Mouse (Mus musculus): ENCODE results near the gene Ncbp1. TPM values are rescaled to one million over a fixed set of nuclear protein-coding genes. Genes with fewer than 3 reads are reported as not detected.

Gene Ncbp1
- polyA plus RNA-seq, 1 experiment from 2014 or later: 51.0 TPM

DNA sequence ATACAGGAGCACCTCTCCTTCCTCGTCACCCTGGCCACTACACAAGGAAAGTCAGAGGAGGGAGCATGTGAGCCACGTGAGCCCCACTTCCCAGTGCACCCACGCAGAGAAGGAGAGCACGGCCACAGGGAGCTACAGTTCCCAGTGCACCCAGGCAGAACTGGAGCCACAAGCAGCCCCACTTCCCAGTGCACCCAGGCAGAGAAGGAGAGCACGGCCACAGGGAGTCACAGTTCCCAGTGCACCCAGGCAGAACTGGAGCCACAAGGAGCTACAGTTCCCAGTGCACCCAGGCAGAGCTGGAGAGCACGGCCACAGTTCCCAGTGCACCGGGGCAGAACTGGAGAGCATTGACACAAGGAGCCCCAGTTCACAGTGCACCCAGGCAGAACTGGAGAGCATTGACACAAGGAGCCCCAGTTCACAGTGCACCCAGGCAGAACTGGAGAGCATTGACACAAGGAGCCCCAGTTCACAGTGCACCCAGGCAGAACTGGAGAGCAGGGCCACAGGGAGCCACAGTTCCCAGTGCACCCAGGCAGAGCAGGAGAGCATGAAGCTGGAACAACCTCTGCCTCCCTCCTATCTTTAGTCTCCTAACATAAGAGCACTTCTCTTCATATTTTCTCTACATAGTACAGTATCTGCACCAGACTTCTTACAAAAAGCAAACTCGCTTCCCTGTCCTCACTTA lies 9.0 kb upstream of the Ncbp1 start:
- ChIA-PET POLR2A (interaction anchor here (2.9 kb wide), 1 partner anchor 9 kb away, joined by 11 read pairs; the partner anchor contains the start of genes Ncbp1 and Tstd2), CTCF (interaction anchor here (0.8 to 1.7 kb wide), 6 partner anchors 8 to 158 kb away, joined by 3 to 5 read pairs (median 3); partner anchors contain the start of genes Ncbp1 and Tstd2)
- ATAC-seq (no peak), DNase-seq (ENCODE audit: low read depth, low spot score) (no peak)
- no peak for TF ChIP-seq CTCF (IDR thresholded peaks at IDR 0.05)
- in situ Hi-C loops (cut with MboI; ENCODE audit: low pct_unique_long_range_greater_than_20kb): no loop called here
- H3K27me3 ChIP-seq: no peaks in the 10 kb centered on the region

DNA sequence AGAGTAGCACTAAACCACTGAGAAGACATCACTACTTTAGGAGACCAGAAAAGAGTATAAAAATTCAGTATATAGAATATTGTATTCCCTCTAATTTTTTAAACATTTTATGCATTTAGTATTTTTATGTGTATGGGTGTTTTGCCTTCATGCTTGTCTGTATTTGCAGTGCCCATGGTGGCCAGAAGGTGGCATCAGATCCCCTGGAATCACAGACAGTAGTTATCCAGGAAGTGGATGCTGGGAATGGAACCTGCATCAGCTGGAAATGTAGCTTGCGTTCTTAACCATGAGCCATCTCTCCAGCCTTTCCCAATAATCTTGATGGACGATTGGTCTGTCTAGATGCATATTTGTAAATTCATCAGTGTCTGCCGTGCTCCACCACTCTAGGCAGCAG lies 8.2 kb upstream of the Ncbp1 start:
- DNase-seq (ENCODE audit: low read depth, low spot score) (no peak), ATAC-seq (no peak)
- H3K27me3 ChIP-seq: no peaks in the 10 kb centered on the region
- TF ChIP-seq CTCF (IDR thresholded peaks at IDR 0.05): peak; percentile 70
- POLR2A ChIA-PET: interaction anchor here (1.0 to 2.9 kb wide), 2 partner anchors 8 to 159 kb away, joined by 3 to 11 read pairs; partner anchors contain the start of genes Ncbp1 and Tstd2
- in situ Hi-C loops (cut with MboI; ENCODE audit: low pct_unique_long_range_greater_than_20kb): no loop called here
- CTCF ChIA-PET: interaction anchor here (1.1 to 1.7 kb wide), 5 partner anchors 8 to 159 kb away, joined by 3 to 5 read pairs (median 3); partner anchors contain the start of genes Ncbp1 and Tstd2

DNA sequence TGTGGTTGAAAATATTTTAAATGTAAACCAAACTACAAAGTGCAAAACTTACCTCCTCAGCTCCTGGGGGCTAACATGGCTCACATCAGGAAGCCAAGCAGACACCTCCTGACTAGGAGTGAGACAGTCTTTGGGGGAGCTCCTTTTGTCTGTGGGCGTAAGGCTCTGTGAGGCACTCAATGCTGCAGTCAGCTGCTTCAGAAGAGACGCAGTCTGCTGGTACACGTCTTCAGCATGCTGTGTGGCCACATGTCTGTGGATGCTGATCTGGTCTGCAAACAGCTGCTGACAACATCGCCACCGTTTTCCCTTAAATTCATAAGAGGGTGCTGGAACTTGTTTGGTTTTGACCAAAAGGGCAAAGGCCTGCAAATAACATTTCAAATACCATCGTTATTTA lies 6.6 kb upstream of the Ncbp1 start:
- ATAC-seq (no peak), DNase-seq (ENCODE audit: low read depth, low spot score) (no peak)
- no peaks in the 10 kb centered on the region for H3K27me3 ChIP-seq
- in situ Hi-C loops (cut with MboI; ENCODE audit: low pct_unique_long_range_greater_than_20kb): no loop called here
- no peak for TF ChIP-seq CTCF (IDR thresholded peaks at IDR 0.05)
- POLR2A ChIA-PET: interaction anchor here (0.6 kb wide), 1 partner anchor 63 kb away, joined by 3 read pairs; no protein-coding TSS in a partner anchor
- CTCF ChIA-PET: no interaction called here

DNA sequence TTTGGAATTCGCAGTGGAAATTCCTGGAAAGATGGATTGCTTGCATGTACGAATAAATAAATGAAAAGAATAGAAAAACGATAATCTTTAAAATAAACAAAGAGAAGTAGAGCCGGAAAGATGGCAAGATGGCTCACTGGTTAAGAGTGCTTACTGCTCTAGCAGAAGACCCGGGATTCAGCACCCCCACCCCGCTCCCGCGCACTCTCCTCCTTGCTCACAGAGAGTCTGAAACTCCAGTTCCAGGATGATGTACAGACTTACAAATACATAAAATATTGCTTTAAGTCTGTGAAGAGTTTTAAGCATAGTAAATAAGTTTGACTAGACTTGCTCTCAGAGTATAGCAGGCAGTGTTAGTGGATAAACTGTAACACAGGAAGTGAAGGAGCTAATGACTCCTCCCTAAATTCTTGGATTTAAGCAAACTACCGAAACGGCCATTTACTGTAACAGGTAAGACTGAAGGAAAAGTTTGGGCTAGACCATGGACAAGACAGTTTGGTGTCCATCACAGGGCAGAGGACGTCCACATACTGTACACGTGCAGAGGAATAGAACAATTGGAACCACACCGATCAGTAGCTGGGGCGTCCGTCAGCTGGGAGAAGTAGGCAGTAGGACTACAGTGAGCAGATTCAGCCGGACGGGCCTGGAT lies 655 bp upstream of the Ncbp1 start:
- TF ChIP-seq CTCF (IDR thresholded peaks at IDR 0.05): no peak
- peak; percentile 25 for ATAC-seq
- CTCF ChIA-PET: interaction anchor here (1.2 kb wide), 1 partner anchor 8 kb away, joined by 3 read pairs; no protein-coding TSS in a partner anchor

DNA sequence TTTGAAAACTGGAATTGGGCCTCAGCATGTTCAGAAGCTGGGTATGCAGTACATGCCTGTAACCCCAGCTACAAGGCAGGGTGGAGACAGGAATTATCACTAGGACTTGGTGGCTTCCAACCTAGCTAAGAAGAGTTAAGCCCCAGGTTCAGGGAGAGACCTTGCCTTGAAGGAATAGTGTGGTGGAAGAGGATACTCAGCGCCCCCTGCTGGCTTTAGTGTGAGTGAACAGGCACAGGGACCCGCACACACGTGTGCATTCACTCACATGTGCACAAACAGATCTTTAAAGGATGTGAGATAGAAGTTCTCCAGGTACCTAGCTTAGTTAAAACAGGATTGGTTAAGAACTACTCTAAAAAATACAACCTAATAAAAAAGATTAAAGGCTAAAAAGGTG lies 5.9 kb downstream of the Ncbp1 start:
- no peak for TF ChIP-seq CTCF (IDR thresholded peaks at IDR 0.05)
- in situ Hi-C loops (cut with MboI; ENCODE audit: low pct_unique_long_range_greater_than_20kb): no loop called here
- H3K27me3 ChIP-seq: no peaks in the 10 kb centered on the region
- ChIA-PET POLR2A (no interaction called here), CTCF (interaction anchor here (1.0 to 1.5 kb wide), 3 partner anchors 13 to 49 kb away, joined by 3 to 4 read pairs (median 3); no protein-coding TSS in a partner anchor)
- ATAC-seq (no peak), DNase-seq (ENCODE audit: low read depth, low spot score) (no peak)

More for the DNA sequence above, 655 bp upstream of the Ncbp1 start:
- POLR2A ChIA-PET: interaction anchor here (2.4 kb wide), 1 partner anchor 9 kb away, joined by 11 read pairs; no protein-coding TSS in a partner anchor
- no peaks in the 10 kb centered on the region for H3K27me3 ChIP-seq
- in situ Hi-C loops (cut with MboI; ENCODE audit: low pct_unique_long_range_greater_than_20kb): no loop called here
- peak; percentile 13 for DNase-seq (ENCODE audit: low read depth, low spot score)

DNA sequence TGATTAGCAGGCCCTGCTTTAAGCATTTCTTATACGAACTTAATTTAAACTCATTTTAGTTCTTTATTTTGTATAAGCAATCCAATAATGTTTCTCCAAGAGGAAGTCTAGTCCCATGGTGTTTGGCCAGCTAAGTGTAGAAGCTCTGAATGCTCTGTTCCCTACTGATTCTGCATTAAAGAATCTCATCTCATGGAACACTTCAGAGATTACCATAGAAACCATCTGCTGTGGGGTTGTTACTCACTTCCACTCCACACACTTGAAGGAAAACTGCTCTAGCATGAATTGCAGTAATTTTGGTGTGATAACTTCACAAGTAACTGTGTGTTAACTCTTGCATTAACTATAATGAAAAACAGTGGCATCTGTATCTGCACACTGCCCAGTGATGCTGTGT lies 8.5 kb downstream of the Ncbp1 start:
- CTCF ChIA-PET: interaction anchor here (1.0 kb wide), 1 partner anchor 13 kb away, joined by 4 read pairs; no protein-coding TSS in a partner anchor
- POLR2A ChIA-PET: no interaction called here
- in situ Hi-C loops (cut with MboI; ENCODE audit: low pct_unique_long_range_greater_than_20kb): no loop called here

DNA sequence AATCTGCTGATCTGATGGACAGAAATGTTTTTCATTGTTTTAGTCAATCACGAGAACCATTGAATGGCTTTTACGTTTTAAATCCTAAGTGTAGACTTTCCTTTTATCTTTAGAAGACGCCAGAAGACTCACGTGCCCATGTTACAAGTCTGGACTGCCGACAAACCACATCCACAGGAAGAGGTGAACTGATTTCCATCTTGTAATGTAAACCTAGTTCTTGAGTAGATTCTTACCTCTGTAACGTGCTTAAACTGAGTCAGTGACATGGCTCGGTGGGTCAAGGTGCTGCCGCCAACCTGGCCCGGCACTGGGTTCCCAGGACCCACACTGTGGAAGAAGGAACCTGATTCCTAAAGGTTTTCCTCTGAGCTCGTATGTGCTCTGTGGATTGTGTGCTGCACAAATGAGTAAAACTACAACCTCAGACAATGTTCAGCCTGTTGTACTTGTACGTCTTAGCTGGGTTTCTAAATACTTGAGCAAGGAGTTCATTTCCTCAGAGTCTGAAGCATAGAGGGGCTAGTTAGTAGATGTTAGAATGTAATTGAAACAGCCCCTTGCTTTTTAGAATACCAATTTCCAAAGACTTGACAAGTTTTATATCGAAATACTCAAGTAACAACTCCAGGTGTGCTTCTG lies 13.6 kb downstream of the Ncbp1 start:
- POLR2A ChIA-PET: interaction anchor here (0.7 kb wide), 1 partner anchor 71 kb away, joined by 3 read pairs; no protein-coding TSS in a partner anchor

More for the DNA sequence above, 8.5 kb downstream of the Ncbp1 start:
- no peaks in the 10 kb centered on the region for H3K27me3 ChIP-seq
- ATAC-seq (no peak), DNase-seq (ENCODE audit: low read depth, low spot score) (no peak)
- TF ChIP-seq CTCF (IDR thresholded peaks at IDR 0.05): no peak

DNA sequence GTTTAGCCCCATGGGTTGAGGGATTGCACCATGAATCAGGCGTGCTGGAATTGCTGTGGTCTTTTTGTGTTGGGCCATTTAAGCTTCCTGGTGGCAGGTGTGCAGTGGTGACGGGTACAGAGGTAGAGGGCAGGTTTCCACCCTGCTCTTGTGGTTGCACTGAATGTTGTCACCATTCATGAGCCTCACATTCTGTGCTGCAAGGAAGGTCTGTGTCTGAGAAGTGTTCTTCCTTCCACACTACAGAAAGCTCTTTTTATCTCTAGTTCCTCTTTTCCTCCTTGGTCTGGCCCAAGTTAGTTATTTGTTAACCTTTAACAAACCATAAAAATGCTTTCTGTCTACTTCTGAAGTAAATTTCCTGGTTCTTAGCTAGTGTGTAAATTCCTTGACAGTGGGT lies 25.6 kb downstream of the Ncbp1 start:
- ATAC-seq: no peak
- H3K27me3 ChIP-seq: no peaks in the 10 kb centered on the region
- CTCF ChIA-PET: interaction anchor here (0.9 to 1.7 kb wide), 4 partner anchors 10 to 20 kb away, joined by 3 to 5 read pairs (median 4); no protein-coding TSS in a partner anchor
- POLR2A ChIA-PET: no interaction called here
- TF ChIP-seq CTCF (IDR thresholded peaks at IDR 0.05): no peak
- in situ Hi-C loops (cut with MboI; ENCODE audit: low pct_unique_long_range_greater_than_20kb): no loop called here
- DNase-seq (ENCODE audit: low read depth, low spot score): no peak

More for the DNA sequence above, 13.6 kb downstream of the Ncbp1 start:
- no peak for TF ChIP-seq CTCF (IDR thresholded peaks at IDR 0.05)
- no peaks in the 10 kb centered on the region for H3K27me3 ChIP-seq
- DNase-seq (ENCODE audit: low read depth, low spot score) (no peak), ATAC-seq (no peak)
- in situ Hi-C loops (cut with MboI; ENCODE audit: low pct_unique_long_range_greater_than_20kb): no loop called here
- CTCF ChIA-PET: no interaction called here

DNA sequence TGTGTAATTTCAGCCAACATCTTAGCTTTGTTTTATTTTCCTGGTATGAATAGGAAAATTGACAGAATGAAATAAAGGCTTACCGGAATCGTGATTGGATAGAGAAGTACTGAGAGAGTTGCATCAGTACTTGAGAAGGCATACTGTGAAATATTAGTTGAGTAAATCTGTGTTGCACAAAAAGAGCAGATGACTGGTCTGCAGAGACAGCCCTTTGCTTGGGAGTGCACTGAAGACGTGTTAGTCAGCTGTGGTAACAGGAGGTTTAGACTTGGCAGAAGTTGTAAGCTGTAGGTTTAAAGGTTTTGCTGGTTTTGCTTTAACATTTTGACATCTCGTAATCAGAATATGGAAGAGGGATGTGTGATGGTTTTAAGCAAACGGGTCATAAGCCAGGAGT lies 27.4 kb downstream of the Ncbp1 start:
- TF ChIP-seq CTCF (IDR thresholded peaks at IDR 0.05): no peak
- ATAC-seq (no peak), DNase-seq (ENCODE audit: low read depth, low spot score) (no peak)
- no peaks in the 10 kb centered on the region for H3K27me3 ChIP-seq
- ChIA-PET CTCF (interaction anchor here (1.6 to 1.7 kb wide), 2 partner anchors 10 to 12 kb away, joined by 3 to 5 read pairs; no protein-coding TSS in a partner anchor), POLR2A (no interaction called here)
- in situ Hi-C loops (cut with MboI; ENCODE audit: low pct_unique_long_range_greater_than_20kb): no loop called here

DNA sequence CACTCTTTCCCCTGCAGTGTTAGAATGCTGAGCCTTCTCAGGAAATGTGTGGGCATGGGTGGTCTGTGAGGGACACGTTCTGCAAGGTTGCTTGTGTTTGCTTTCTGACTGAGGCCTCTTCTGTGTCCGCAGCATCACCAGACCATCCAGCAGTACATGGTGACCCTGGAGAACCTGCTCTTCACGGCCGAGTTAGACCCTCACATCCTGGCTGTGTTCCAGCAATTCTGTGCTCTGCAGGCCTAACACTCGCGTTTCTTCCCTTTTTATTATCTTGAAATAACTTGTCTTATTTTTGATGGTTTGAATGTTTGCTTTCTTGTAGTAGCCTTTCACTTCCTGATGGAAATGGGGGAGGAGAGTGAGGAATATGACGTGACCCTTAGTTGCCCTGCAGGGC lies 33.3 kb downstream of the Ncbp1 start:
- in situ Hi-C loops (cut with MboI; ENCODE audit: low pct_unique_long_range_greater_than_20kb): no loop called here
- ATAC-seq: no peak
- CTCF ChIA-PET: interaction anchor here (1.3 kb wide), 1 partner anchor 17 kb away, joined by 3 read pairs; no protein-coding TSS in a partner anchor
- no peaks in the 10 kb centered on the region for H3K27me3 ChIP-seq
- DNase-seq (ENCODE audit: low read depth, low spot score): no peak
- TF ChIP-seq CTCF (IDR thresholded peaks at IDR 0.05): no peak
- POLR2A ChIA-PET: no interaction called here

All from Patski (cell line).